Mouse (Mus musculus): ENCODE measurements at regions not wholly inside any gene's neighbourhood (a gene's known extent, or its start where the extent isn't known, plus 50 kb on each side); places are given as distances from the start of the nearest gene placed in this dataset.

GRCm38 (mm10) chr15:62712060-62712542 lies 1132.9 kb downstream of the Gsdmc2 start:
- Histone ChIP-seq H3K9ac (ENCODE audit: low read length) (no peak overlapping the region), H3K27me3 (ENCODE audit: control insufficient read depth, insufficient read depth, low read length) (no peaks in the 10 kb centered on the region), H3K4me2 (ENCODE audit: low read depth) (no peak overlapping the region), H3K4me1 (ENCODE audit: control insufficient read depth, insufficient read depth, low read length) (no peaks in the 10 kb centered on the region), H3K36me3 (ENCODE audit: control insufficient read depth, insufficient read depth, low read length) (no peaks in the 10 kb centered on the region), H3K4me3 (ENCODE audit: low read depth, low read length) (no peak overlapping the region), H3K27ac (ENCODE audit: low read depth, low read length) (no peak overlapping the region), H3K9me3 (ENCODE audit: control insufficient read depth, low read length) (no peaks in the 10 kb centered on the region)
- no peak for ATAC-seq (ENCODE audit: insufficient read depth, low FRiP score, low TSS enrichment)
- no peak for DNase-seq (ENCODE audit: low spot score)
- 96% methylated on average over 3 of the region's 3 CpGs for WGBS

DNA sequence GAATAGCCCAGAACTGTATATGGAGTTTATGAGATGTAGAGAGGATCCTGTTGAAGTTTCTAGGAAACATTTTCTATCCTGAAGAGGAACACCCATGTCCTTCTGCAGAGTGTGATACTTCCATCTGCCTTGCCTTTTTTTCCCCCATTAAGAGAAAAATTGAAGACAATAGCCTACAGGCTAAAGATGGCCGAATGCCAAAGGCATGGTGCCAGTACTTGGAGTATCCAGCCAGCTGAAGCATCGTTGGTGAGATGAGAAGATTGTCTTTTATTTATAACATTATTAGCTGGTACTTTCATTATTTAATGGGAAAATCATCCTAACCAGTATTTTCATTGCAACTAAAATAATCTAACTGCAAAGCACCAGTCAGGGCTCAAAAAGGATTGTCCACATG lies 1135.4 kb downstream of the Gsdmc2 start:
- WGBS: 93% methylated on average over 2 of the region's 2 CpGs
- Histone ChIP-seq H3K4me1 (ENCODE audit: control insufficient read depth, insufficient read depth, low read length) (no peaks in the 10 kb centered on the region), H3K4me2 (ENCODE audit: low read depth) (no peak overlapping the region), H3K9me3 (ENCODE audit: control insufficient read depth, low read length) (no peaks in the 10 kb centered on the region), H3K4me3 (ENCODE audit: low read depth, low read length) (no peak overlapping the region), H3K27me3 (ENCODE audit: control insufficient read depth, insufficient read depth, low read length) (no peaks in the 10 kb centered on the region), H3K9ac (ENCODE audit: low read length) (no peak overlapping the region), H3K36me3 (ENCODE audit: control insufficient read depth, insufficient read depth, low read length) (no peaks in the 10 kb centered on the region), H3K27ac (ENCODE audit: low read depth, low read length) (no peak overlapping the region)
- no peak for ATAC-seq (ENCODE audit: insufficient read depth, low FRiP score, low TSS enrichment)
- DNase-seq (ENCODE audit: low spot score): no peak

DNA sequence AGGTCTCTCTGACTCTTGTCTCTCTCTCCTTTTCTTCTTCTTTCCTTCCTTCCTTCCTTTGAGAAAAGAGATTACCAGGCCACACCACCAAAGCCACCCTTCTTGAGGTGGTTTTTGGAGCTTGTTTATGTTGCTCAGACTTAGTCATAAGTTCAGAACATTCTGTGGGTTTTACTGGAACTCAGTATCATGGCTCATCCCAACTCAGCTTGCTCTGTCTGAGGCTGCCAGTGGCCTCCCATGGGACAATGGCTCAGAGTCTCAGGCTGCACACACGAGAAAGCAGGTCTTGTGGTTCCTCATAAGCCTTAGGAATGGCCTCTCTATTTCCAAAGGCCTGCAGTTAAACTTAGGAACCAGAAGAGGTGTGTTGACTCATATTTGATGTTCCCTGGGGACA lies 1146.4 kb downstream of the Gsdmc2 start:
- 71% methylated on average over 1 of the region's 1 CpGs for WGBS
- ATAC-seq (ENCODE audit: insufficient read depth, low FRiP score, low TSS enrichment): no peak

GRCm38 (mm10) chr15:62694734-62695133 lies 1150.2 kb downstream of the Gsdmc2 start:
- no peak for ATAC-seq (ENCODE audit: insufficient read depth, low FRiP score, low TSS enrichment)
- H3K9me3 ChIP-seq (ENCODE audit: control insufficient read depth, low read length): no peaks in the 10 kb centered on the region

More for the DNA sequence above, 1146.4 kb downstream of the Gsdmc2 start:
- H3K27ac ChIP-seq (ENCODE audit: low read depth, low read length): no peak overlapping the region
- no peaks in the 10 kb centered on the region for H3K27me3 ChIP-seq (ENCODE audit: control insufficient read depth, insufficient read depth, low read length)
- no peak overlapping the region for H3K9ac ChIP-seq (ENCODE audit: low read length)
- H3K9me3 ChIP-seq (ENCODE audit: control insufficient read depth, low read length): no peaks in the 10 kb centered on the region
- H3K4me3 ChIP-seq (ENCODE audit: low read depth, low read length): no peak overlapping the region
- no peaks in the 10 kb centered on the region for H3K36me3 ChIP-seq (ENCODE audit: control insufficient read depth, insufficient read depth, low read length)
- DNase-seq (ENCODE audit: low spot score): no peak
- no peak overlapping the region for H3K4me2 ChIP-seq (ENCODE audit: low read depth)
- H3K4me1 ChIP-seq (ENCODE audit: control insufficient read depth, insufficient read depth, low read length): no peaks in the 10 kb centered on the region

DNA sequence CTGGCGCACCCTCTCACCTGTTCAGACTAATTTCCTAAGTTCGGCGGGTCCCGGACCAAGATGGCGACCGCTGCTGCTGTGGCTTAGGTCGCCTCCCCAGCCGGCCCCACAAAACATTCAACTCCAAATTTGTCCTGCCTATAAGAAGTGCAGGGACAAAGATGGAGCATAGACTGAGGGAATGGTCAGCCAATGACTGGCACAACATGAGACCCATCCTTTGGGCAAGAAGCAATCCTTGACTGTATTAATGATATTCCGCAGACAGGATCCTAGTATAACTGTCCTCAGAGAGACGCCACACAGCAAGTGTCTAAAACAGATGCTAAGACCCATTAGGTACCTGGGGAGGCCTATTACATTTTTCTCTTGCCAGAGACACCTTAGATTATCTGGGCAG lies 1151.3 kb downstream of the Gsdmc2 start:
- Histone ChIP-seq H3K9me3 (ENCODE audit: control insufficient read depth, low read length) (no peaks in the 10 kb centered on the region), H3K4me1 (ENCODE audit: control insufficient read depth, insufficient read depth, low read length) (no peaks in the 10 kb centered on the region), H3K4me2 (ENCODE audit: low read depth) (no peak overlapping the region), H3K36me3 (ENCODE audit: control insufficient read depth, insufficient read depth, low read length) (no peaks in the 10 kb centered on the region), H3K27me3 (ENCODE audit: control insufficient read depth, insufficient read depth, low read length) (no peaks in the 10 kb centered on the region), H3K9ac (ENCODE audit: low read length) (no peak overlapping the region), H3K27ac (ENCODE audit: low read depth, low read length) (no peak overlapping the region), H3K4me3 (ENCODE audit: low read depth, low read length) (no peak overlapping the region)
- 97% methylated on average over 9 of the region's 10 CpGs for WGBS
- DNase-seq (ENCODE audit: low spot score) (no peak), ATAC-seq (ENCODE audit: insufficient read depth, low FRiP score, low TSS enrichment) (no peak)

More at GRCm38 (mm10) chr15:62694734-62695133, 1150.2 kb downstream of the Gsdmc2 start:
- Histone ChIP-seq H3K36me3 (ENCODE audit: control insufficient read depth, insufficient read depth, low read length) (no peaks in the 10 kb centered on the region), H3K9ac (ENCODE audit: low read length) (no peak overlapping the region), H3K27ac (ENCODE audit: low read depth, low read length) (no peak overlapping the region), H3K4me2 (ENCODE audit: low read depth) (no peak overlapping the region), H3K27me3 (ENCODE audit: control insufficient read depth, insufficient read depth, low read length) (no peaks in the 10 kb centered on the region), H3K4me1 (ENCODE audit: control insufficient read depth, insufficient read depth, low read length) (no peaks in the 10 kb centered on the region), H3K4me3 (ENCODE audit: low read depth, low read length) (no peak overlapping the region)
- DNase-seq (ENCODE audit: low spot score): no peak
- 57% methylated on average over 3 of the region's 3 CpGs for WGBS

DNA sequence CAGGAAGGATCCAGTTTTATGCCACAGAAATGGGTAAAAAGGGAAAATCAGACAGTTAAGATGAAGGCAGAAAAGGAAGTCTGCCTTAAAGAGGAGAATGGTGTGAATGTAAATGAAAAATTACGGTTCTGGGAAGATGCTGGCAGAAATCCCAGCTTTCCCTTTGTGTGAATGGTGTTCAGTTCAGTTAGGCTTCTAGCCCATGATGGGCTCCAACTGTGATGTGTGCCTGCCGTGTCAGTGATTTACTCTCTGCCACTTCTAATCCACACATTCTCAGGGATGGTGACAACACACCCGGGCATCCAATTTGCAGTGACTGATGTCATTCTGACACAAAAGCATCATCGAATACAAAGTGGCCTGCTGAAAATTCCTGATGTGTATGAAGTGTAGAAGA lies 1171.6 kb downstream of the Gsdmc2 start:
- H3K27ac ChIP-seq (ENCODE audit: low read depth, low read length): no peak overlapping the region
- H3K27me3 ChIP-seq (ENCODE audit: control insufficient read depth, insufficient read depth, low read length): no peaks in the 10 kb centered on the region
- DNase-seq (ENCODE audit: low spot score) (no peak), ATAC-seq (ENCODE audit: insufficient read depth, low FRiP score, low TSS enrichment) (no peak)
- H3K9ac ChIP-seq (ENCODE audit: low read length): no peak overlapping the region
- no peaks in the 10 kb centered on the region for H3K4me1 ChIP-seq (ENCODE audit: control insufficient read depth, insufficient read depth, low read length)
- H3K9me3 ChIP-seq (ENCODE audit: control insufficient read depth, low read length): no peaks in the 10 kb centered on the region
- no peak overlapping the region for H3K4me2 ChIP-seq (ENCODE audit: low read depth)
- H3K36me3 ChIP-seq (ENCODE audit: control insufficient read depth, insufficient read depth, low read length): no peaks in the 10 kb centered on the region
- WGBS: 65% methylated on average over 4 of the region's 4 CpGs
- no peak overlapping the region for H3K4me3 ChIP-seq (ENCODE audit: low read depth, low read length)

DNA sequence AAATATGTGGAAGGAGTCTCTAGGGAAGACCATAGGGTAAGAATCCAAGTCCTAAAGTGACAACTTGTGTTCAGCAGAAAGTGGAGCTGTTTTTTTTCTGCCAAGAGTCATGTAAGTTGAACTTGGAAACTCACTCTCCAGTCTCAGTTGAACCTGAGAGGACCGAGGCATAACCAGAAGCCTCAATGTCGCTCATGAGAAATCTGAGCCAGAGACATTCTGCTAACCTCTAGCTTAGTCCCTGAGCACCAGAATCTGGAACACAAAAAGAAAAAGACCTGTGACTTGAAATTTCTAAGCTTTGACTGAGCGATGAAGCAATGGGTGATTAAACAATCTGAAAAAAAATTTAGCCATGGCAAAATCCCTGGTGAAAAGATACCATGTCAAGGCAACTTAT lies 1175.0 kb downstream of the Gsdmc2 start:
- no peak overlapping the region for H3K9ac ChIP-seq (ENCODE audit: low read length)
- no peaks in the 10 kb centered on the region for H3K4me1 ChIP-seq (ENCODE audit: control insufficient read depth, insufficient read depth, low read length)
- no peak for DNase-seq (ENCODE audit: low spot score)
- no peaks in the 10 kb centered on the region for H3K27me3 ChIP-seq (ENCODE audit: control insufficient read depth, insufficient read depth, low read length)
- no peak overlapping the region for H3K4me3 ChIP-seq (ENCODE audit: low read depth, low read length)
- no peaks in the 10 kb centered on the region for H3K36me3 ChIP-seq (ENCODE audit: control insufficient read depth, insufficient read depth, low read length)
- no peak for ATAC-seq (ENCODE audit: insufficient read depth, low FRiP score, low TSS enrichment)
- no peaks in the 10 kb centered on the region for H3K9me3 ChIP-seq (ENCODE audit: control insufficient read depth, low read length)
- no peak overlapping the region for H3K27ac ChIP-seq (ENCODE audit: low read depth, low read length)
- WGBS: 88% methylated on average over 3 of the region's 3 CpGs
- H3K4me2 ChIP-seq (ENCODE audit: low read depth): no peak overlapping the region

DNA sequence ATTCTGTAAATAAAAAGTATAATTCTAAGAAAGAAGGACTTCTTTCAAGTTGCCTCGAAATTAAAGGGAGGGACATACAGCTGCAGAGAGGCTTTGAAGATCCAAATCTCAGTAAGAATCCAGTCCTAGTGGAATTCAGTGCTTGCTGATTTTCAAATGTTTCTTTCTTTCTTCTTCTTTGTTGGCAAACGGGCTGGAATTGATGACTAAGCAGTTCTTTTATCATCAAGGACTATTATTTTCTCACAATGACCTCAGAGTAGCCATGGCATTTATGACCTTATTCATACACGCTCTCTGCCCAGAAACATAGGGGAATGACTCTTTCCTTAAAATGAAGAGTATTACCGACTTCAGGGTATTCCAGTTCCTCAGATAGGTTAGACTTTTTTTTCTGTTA lies 1185.9 kb downstream of the Gsdmc2 start:
- no peak for ATAC-seq (ENCODE audit: insufficient read depth, low FRiP score, low TSS enrichment)
- WGBS: 46% methylated on average over 4 of the region's 4 CpGs
- Histone ChIP-seq H3K27me3 (ENCODE audit: control insufficient read depth, insufficient read depth, low read length) (no peaks in the 10 kb centered on the region), H3K4me1 (ENCODE audit: control insufficient read depth, insufficient read depth, low read length) (no peaks in the 10 kb centered on the region), H3K9me3 (ENCODE audit: control insufficient read depth, low read length) (no peaks in the 10 kb centered on the region), H3K4me2 (ENCODE audit: low read depth) (no peak overlapping the region), H3K36me3 (ENCODE audit: control insufficient read depth, insufficient read depth, low read length) (no peaks in the 10 kb centered on the region), H3K27ac (ENCODE audit: low read depth, low read length) (no peak overlapping the region), H3K9ac (ENCODE audit: low read length) (no peak overlapping the region), H3K4me3 (ENCODE audit: low read depth, low read length) (no peak overlapping the region)
- no peak for DNase-seq (ENCODE audit: low spot score)

- Histone ChIP-seq H3K36me3 (ENCODE audit: control insufficient read depth, insufficient read depth, low read length) (no peaks in the 10 kb centered on the region), H3K27me3 (ENCODE audit: control insufficient read depth, insufficient read depth, low read length) (no peaks in the 10 kb centered on the region), H3K4me2 (ENCODE audit: low read depth) (no peak overlapping the region), H3K9me3 (ENCODE audit: control insufficient read depth, low read length) (no peaks in the 10 kb centered on the region), H3K9ac (ENCODE audit: low read length) (no peak overlapping the region), H3K4me3 (ENCODE audit: low read depth, low read length) (no peak overlapping the region), H3K4me1 (ENCODE audit: control insufficient read depth, insufficient read depth, low read length) (no peaks in the 10 kb centered on the region), H3K27ac (ENCODE audit: low read depth, low read length) (no peak overlapping the region)
- DNase-seq (ENCODE audit: low spot score) (no peak), ATAC-seq (ENCODE audit: insufficient read depth, low FRiP score, low TSS enrichment) (no peak)
- WGBS: 75% methylated on average over 1 of the region's 1 CpGs
Observed at GRCm38 (mm10) chr15:62658695-62659094, 1186.3 kb downstream of the Gsdmc2 start.
